Mouse (Mus musculus): ENCODE data around the gene Hid1. TPM values are rescaled to one million over a fixed set of nuclear protein-coding genes. Genes with fewer than 3 reads are reported as not detected.

Hid1 gene
- polyA plus RNA-seq, 1 experiment from 2014 or later, result 18.3 TPM

DNA sequence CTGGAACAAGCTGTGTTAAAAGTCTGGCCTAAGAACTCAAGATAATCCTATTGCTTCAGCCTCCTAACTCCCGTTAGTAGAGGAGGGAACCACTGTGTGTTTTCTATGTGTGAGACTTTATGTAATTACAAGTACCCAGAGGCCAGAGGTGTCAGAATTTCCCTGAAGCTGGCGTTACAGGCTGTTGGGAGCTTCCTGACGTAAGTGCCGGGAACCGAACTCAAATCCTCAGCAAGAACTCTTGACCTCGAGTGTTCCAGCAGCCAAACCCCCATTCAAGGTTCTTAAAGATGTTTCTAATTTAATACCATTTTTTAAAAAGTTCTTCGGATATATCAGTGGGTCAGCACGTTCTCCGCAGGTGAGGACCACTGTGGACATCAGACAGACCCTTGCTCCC, 13.7 kb upstream of the Hid1 start:
- Histone ChIP-seq H3K9me3 (ENCODE audit: control insufficient read depth, low read length) (no peaks in the 10 kb centered on the region), H3K4me1 (ENCODE audit: control insufficient read depth, insufficient read depth, low read length) (peaks cover 27% of the 10 kb centered on the region), H3K4me3 (ENCODE audit: low read depth, low read length) (peak overlapping the region; percentile 87), H3K4me2 (peak overlapping the region; percentile 89), H3K27me3 (ENCODE audit: control insufficient read depth, insufficient read depth, low read length) (no peaks in the 10 kb centered on the region), H3K27ac (ENCODE audit: low read depth, low read length) (no peak overlapping the region; the same call in 1 of the 2 replicates), H3K9ac (ENCODE audit: low read length) (peak overlapping the region; percentile 95; the same call in 1 of the 2 replicates), H3K36me3 (ENCODE audit: control insufficient read depth, insufficient read depth, low read length) (no peaks in the 10 kb centered on the region)
- DNase-seq (ENCODE audit: low spot score, missing footprints), result peak; percentile 89
- ATAC-seq (ENCODE audit: low FRiP score), result no peak
- WGBS, result 14% methylated on average over 9 of the region's 9 CpGs

DNA sequence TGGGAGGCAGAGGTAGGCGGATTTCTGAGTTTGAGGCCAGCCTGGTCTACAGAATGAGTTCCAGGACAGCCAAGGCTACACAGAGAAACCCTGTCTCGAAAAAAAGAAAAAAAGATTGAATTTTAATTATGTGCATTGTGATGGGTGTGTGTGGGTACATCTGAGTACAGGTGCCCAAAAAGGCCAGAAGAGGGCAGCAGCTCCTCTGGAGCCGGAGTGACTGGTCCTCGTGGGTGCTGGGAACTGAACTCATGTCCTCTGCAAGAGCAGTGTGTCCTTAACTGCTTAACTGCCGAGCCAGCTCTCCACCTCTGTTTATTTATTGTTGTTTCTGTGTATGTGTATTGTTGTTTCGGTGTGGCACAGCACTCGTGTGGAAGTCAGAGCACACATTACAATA, 10.3 kb upstream of the Hid1 start:
- WGBS, result 82% methylated on average over 7 of the region's 7 CpGs
- H3K9ac ChIP-seq (ENCODE audit: low read length), result no peak overlapping the region
- peaks cover 3% of the 10 kb centered on the region; the same call in 1 of the 2 replicates for H3K27me3 ChIP-seq (ENCODE audit: control insufficient read depth, insufficient read depth, low read length)
- no peak for ATAC-seq (ENCODE audit: low FRiP score)
- H3K4me1 ChIP-seq (ENCODE audit: control insufficient read depth, insufficient read depth, low read length), result peaks cover 14% of the 10 kb centered on the region
- H3K4me2 ChIP-seq, result no peak overlapping the region
- H3K9me3 ChIP-seq (ENCODE audit: control insufficient read depth, low read length), result no peaks in the 10 kb centered on the region
- H3K27ac ChIP-seq (ENCODE audit: low read depth, low read length), result no peak overlapping the region
- H3K4me3 ChIP-seq (ENCODE audit: low read depth, low read length), result no peak overlapping the region
- DNase-seq (ENCODE audit: low spot score, missing footprints), result no peak
- H3K36me3 ChIP-seq (ENCODE audit: control insufficient read depth, insufficient read depth, low read length), result no peaks in the 10 kb centered on the region

DNA sequence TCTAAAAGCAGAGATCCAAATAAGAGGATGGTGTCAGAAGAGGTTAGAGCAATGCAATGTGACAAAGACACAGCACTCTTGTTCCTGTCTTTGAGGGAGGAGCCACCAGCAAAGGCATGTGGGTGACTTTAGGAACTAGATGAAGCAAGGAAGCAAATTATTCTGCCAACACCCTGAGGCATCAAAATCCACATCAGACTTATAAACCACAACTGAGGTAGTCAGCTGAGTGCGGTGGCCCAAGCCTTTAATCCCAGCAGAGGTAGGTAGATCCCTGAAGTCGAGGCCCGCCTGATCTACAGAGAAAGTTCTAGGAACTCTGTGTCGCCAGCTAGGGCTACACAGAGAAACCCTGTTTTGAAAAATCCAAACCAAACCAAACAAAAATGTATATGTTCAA, 9.7 kb upstream of the Hid1 start:
- peaks cover 8% of the 10 kb centered on the region for H3K4me1 ChIP-seq (ENCODE audit: control insufficient read depth, insufficient read depth, low read length)
- WGBS, result 88% methylated on average over 4 of the region's 4 CpGs
- DNase-seq (ENCODE audit: low spot score, missing footprints), result no peak
- no peak overlapping the region for H3K9ac ChIP-seq (ENCODE audit: low read length)
- no peaks in the 10 kb centered on the region for H3K9me3 ChIP-seq (ENCODE audit: control insufficient read depth, low read length)
- ATAC-seq (ENCODE audit: low FRiP score), result no peak
- H3K27me3 ChIP-seq (ENCODE audit: control insufficient read depth, insufficient read depth, low read length), result peaks cover 3% of the 10 kb centered on the region; the same call in 1 of the 2 replicates
- no peaks in the 10 kb centered on the region for H3K36me3 ChIP-seq (ENCODE audit: control insufficient read depth, insufficient read depth, low read length)
- no peak overlapping the region for H3K4me3 ChIP-seq (ENCODE audit: low read depth, low read length)
- H3K4me2 ChIP-seq, result no peak overlapping the region
- H3K27ac ChIP-seq (ENCODE audit: low read depth, low read length), result no peak overlapping the region

DNA sequence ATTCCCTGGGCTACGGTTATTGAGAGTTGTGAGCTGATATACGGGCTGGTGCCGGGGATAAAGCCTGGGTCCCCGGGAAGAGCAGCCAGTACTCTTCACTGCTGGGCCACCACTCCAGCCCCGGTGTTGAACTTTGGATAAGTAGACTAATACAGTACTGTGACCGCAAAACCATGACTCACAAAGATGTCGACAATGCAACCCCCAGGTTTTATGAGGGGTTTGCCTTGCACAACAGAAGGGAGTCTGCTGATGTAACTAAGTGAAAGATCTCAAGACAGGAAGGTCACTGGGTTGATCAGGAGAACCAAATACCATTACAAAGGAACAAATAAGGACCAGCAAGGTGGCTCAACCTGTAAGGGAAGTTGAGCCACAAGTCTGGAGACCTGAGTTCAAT, 9.2 kb upstream of the Hid1 start:
- peaks cover 8% of the 10 kb centered on the region for H3K4me1 ChIP-seq (ENCODE audit: control insufficient read depth, insufficient read depth, low read length)
- H3K4me2 ChIP-seq, result no peak overlapping the region
- WGBS, result 80% methylated on average over 7 of the region's 7 CpGs
- H3K27ac ChIP-seq (ENCODE audit: low read depth, low read length), result no peak overlapping the region
- no peaks in the 10 kb centered on the region for H3K9me3 ChIP-seq (ENCODE audit: control insufficient read depth, low read length)
- ATAC-seq (ENCODE audit: low FRiP score), result no peak
- no peak for DNase-seq (ENCODE audit: low spot score, missing footprints)
- H3K4me3 ChIP-seq (ENCODE audit: low read depth, low read length), result no peak overlapping the region
- H3K9ac ChIP-seq (ENCODE audit: low read length), result no peak overlapping the region
- H3K27me3 ChIP-seq (ENCODE audit: control insufficient read depth, insufficient read depth, low read length), result peaks cover 3% of the 10 kb centered on the region; the same call in 1 of the 2 replicates
- H3K36me3 ChIP-seq (ENCODE audit: control insufficient read depth, insufficient read depth, low read length), result no peaks in the 10 kb centered on the region

DNA sequence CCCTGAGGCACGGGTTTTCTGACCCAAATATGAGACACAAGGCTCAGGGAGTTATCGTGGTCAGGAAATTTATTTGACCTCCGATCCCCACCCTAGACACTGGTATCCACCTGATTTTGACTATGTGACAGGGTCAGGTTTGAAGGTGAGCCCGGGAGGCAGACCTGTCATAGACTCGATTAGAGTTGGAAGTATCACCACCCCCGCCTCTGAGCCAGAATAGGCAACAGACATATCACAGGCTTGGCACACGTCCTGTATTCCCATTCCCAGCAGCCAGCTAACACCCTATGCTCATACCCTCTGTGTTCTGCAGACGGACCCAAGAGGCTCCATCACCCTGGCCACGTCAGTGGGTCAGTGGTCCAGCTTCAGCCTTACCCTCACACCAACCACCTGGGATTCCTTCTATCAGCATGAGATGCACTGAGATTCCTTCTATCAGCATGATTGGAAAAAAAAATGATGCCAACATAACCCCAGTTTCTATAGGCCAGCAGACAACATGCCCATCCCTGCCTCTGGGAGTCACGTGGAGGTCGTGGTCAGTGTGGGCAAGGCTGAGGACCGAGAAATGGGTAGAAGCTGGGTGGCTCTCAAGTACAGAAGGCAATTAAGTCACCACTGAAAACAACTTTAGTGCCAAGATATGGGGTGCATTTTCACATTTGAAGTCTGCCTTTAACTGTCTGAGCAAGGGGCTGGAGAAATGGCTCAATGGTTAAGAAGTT, 7.3 kb upstream of the Hid1 start:
- no peak overlapping the region for H3K27ac ChIP-seq (ENCODE audit: low read depth, low read length)
- WGBS, result 69% methylated on average over 12 of the region's 12 CpGs
- peaks cover 3% of the 10 kb centered on the region; the same call in 1 of the 2 replicates for H3K27me3 ChIP-seq (ENCODE audit: control insufficient read depth, insufficient read depth, low read length)
- no peak for ATAC-seq (ENCODE audit: low FRiP score)
- peak overlapping the region; percentile 67 for H3K9ac ChIP-seq (ENCODE audit: low read length)
- DNase-seq (ENCODE audit: low spot score, missing footprints), result no peak
- peaks cover 8% of the 10 kb centered on the region for H3K4me1 ChIP-seq (ENCODE audit: control insufficient read depth, insufficient read depth, low read length)
- no peaks in the 10 kb centered on the region for H3K36me3 ChIP-seq (ENCODE audit: control insufficient read depth, insufficient read depth, low read length)
- H3K4me2 ChIP-seq, result peak overlapping the region; percentile 73
- H3K9me3 ChIP-seq (ENCODE audit: control insufficient read depth, low read length), result no peaks in the 10 kb centered on the region
- no peak overlapping the region; the same call in 1 of the 2 replicates for H3K4me3 ChIP-seq (ENCODE audit: low read depth, low read length)

DNA sequence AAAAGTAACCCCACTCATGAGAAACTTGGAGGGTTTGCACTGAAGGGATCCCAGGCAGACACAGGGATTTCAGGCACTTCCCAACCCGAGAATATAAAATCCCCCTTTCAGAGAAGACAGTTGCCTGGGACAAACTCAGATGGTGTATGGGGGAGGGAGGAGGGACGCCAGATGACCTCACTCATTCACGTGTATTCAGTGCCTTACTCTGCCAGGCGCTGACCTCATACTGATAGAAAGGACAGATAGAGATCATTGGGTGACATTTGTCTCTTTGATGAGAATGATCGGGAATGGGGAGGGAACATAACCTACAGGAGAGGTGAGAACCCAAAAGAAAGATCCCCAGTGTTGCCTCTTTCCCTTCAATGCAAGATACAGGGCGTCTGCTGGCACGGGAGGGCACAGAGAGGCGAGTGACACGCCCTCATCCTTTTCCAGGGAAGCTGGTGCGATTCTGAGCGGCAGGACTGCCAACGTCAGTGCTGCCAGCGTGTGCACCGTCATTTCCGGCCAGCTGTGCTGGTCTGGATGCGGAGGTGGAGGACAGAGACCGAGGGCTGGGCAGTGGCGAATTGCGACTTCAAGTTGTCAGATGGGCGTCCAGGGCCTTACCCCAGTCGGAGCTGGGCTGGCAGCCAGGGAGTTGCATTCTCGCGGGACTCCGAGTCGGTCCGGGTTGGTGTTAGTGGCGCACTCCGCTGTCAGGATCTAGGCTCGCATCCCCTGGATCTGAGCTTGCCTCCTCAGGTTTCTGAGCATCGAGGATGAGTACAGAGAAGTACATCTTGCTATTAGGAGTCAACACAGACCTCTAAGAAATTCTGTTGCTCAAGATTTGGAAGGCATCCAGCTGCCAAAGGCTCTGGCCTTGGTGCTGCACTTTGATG, 6.5 kb upstream of the Hid1 start:
- 1% methylated on average over 30 of the region's 30 CpGs for WGBS
- H3K4me3 ChIP-seq (ENCODE audit: low read depth, low read length), result peak overlapping the region; percentile 36
- H3K27me3 ChIP-seq (ENCODE audit: control insufficient read depth, insufficient read depth, low read length), result peaks cover 3% of the 10 kb centered on the region; the same call in 1 of the 2 replicates
- peak overlapping the region; percentile 67 for H3K9ac ChIP-seq (ENCODE audit: low read length)
- no peak overlapping the region for H3K27ac ChIP-seq (ENCODE audit: low read depth, low read length)
- H3K4me1 ChIP-seq (ENCODE audit: control insufficient read depth, insufficient read depth, low read length), result peaks cover 8% of the 10 kb centered on the region
- no peaks in the 10 kb centered on the region for H3K36me3 ChIP-seq (ENCODE audit: control insufficient read depth, insufficient read depth, low read length)
- H3K4me2 ChIP-seq, result peak overlapping the region; percentile 73
- peak; percentile 95 for DNase-seq (ENCODE audit: low spot score, missing footprints)
- ATAC-seq (ENCODE audit: low FRiP score), result peak; percentile 44; the same call in 1 of the 2 replicates
- no peaks in the 10 kb centered on the region for H3K9me3 ChIP-seq (ENCODE audit: control insufficient read depth, low read length)

DNA sequence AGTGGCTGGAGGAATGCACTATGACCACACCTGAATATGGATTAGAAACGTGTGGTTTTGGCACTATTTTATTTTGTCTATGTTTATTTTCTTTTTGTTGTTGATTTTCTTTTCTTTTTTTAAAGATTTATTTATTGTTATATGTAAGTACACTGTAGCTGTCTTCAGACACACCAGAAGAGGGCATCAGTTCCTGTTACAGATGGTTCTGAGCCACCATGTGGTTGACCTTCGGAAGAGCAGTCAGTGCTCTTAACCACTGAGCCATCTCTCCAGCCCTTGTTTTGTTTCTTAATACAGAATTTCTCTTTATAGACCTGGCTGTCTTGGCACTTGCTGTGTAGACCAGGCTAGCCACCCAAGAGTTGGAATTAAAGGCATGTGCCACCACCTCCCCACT, 5.2 kb upstream of the Hid1 start:
- Histone ChIP-seq H3K9me3 (ENCODE audit: control insufficient read depth, low read length) (no peaks in the 10 kb centered on the region), H3K4me1 (ENCODE audit: control insufficient read depth, insufficient read depth, low read length) (peaks cover 8% of the 10 kb centered on the region), H3K4me3 (ENCODE audit: low read depth, low read length) (no peak overlapping the region), H3K36me3 (ENCODE audit: control insufficient read depth, insufficient read depth, low read length) (no peaks in the 10 kb centered on the region), H3K9ac (ENCODE audit: low read length) (no peak overlapping the region), H3K4me2 (no peak overlapping the region), H3K27me3 (ENCODE audit: control insufficient read depth, insufficient read depth, low read length) (peaks cover 3% of the 10 kb centered on the region; the same call in 1 of the 2 replicates), H3K27ac (ENCODE audit: low read depth, low read length) (no peak overlapping the region)
- no peak for DNase-seq (ENCODE audit: low spot score, missing footprints)
- WGBS, result 49% methylated on average over 2 of the region's 2 CpGs
- ATAC-seq (ENCODE audit: low FRiP score), result no peak

DNA sequence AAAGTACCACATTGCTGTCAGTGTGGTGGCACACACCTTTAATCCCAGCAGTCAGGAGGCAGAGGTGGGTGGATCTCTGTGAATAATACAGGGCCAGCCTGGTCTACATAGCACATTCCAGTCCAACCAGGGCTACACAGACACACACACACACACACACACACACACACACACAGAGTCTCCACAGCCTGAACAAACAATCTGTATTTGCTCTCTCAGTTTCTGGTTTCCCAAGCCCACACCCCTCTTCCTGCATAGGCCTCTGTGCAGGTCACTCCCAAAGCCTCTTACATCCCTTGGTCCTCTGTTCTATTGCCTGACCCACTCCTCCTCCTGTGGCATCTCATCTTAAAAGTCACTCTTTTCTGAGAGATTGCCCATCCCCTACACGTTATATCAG, 4.5 kb upstream of the Hid1 start:
- Histone ChIP-seq H3K36me3 (ENCODE audit: control insufficient read depth, insufficient read depth, low read length) (no peaks in the 10 kb centered on the region), H3K4me3 (ENCODE audit: low read depth, low read length) (no peak overlapping the region), H3K9ac (ENCODE audit: low read length) (no peak overlapping the region), H3K27me3 (ENCODE audit: control insufficient read depth, insufficient read depth, low read length) (peaks cover 3% of the 10 kb centered on the region; the same call in 1 of the 2 replicates), H3K9me3 (ENCODE audit: control insufficient read depth, low read length) (no peaks in the 10 kb centered on the region), H3K27ac (ENCODE audit: low read depth, low read length) (no peak overlapping the region), H3K4me2 (no peak overlapping the region), H3K4me1 (ENCODE audit: control insufficient read depth, insufficient read depth, low read length) (peaks cover 11% of the 10 kb centered on the region)
- 69% methylated on average over 1 of the region's 1 CpGs for WGBS
- ATAC-seq (ENCODE audit: low FRiP score), result no peak
- no peak for DNase-seq (ENCODE audit: low spot score, missing footprints)

DNA sequence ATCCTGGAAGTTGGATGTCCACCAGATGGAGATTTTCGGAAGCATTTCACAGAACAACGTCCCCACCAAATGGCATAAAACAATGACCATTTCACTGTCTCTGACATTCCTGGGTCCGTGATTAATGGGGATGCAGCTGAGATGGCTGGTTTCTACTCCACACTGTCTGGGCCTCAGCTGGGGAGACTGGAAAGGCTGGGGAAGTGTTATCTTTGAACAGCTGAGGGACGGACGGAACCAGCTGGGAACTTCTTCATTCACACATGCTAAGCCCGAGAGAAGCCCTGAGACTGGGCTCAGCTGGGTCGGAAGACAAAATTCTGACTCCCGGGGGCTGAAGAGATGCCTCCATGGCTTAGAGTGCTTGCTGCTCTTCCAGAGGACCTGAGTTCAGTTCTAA, 3.8 kb upstream of the Hid1 start:
- no peaks in the 10 kb centered on the region for H3K36me3 ChIP-seq (ENCODE audit: control insufficient read depth, insufficient read depth, low read length)
- peaks cover 17% of the 10 kb centered on the region for H3K4me1 ChIP-seq (ENCODE audit: control insufficient read depth, insufficient read depth, low read length)
- H3K4me2 ChIP-seq, result no peak overlapping the region
- no peak for ATAC-seq (ENCODE audit: low FRiP score)
- no peak overlapping the region for H3K27ac ChIP-seq (ENCODE audit: low read depth, low read length)
- peaks cover 3% of the 10 kb centered on the region; the same call in 1 of the 2 replicates for H3K27me3 ChIP-seq (ENCODE audit: control insufficient read depth, insufficient read depth, low read length)
- H3K9ac ChIP-seq (ENCODE audit: low read length), result no peak overlapping the region
- no peaks in the 10 kb centered on the region for H3K9me3 ChIP-seq (ENCODE audit: control insufficient read depth, low read length)
- H3K4me3 ChIP-seq (ENCODE audit: low read depth, low read length), result no peak overlapping the region
- no peak for DNase-seq (ENCODE audit: low spot score, missing footprints)
- WGBS, result 68% methylated on average over 8 of the region's 8 CpGs
